Mouse (Mus musculus) R1 (cell line): ENCODE measurements around the gene H2-M10.3.
"Not testable (repeated sequence)": the region's sequence is repeated elsewhere in the genome, so short reads cannot be mapped to it uniquely, and the experiment has no call there.

Source experiments
- DNase-seq: peaks from one replicate; pipeline ENCODE4 v3.0.0-alpha.2; 2018; ENCODE audit warnings: low read depth, low spot score

Gene H2-M10.3

GRCm38 (mm10) chr17:36368317-36368716 is at the start of gene H2-M10.3:
Gene H2-M10.3 (minus strand): TSS chr17:36368417.
- DNase-seq: not testable (repeated sequence)

GRCm38 (mm10) chr17:36417416-36417815 is 49.2 kb upstream of the H2-M10.3 start:
- no peak for DNase-seq

DNA sequence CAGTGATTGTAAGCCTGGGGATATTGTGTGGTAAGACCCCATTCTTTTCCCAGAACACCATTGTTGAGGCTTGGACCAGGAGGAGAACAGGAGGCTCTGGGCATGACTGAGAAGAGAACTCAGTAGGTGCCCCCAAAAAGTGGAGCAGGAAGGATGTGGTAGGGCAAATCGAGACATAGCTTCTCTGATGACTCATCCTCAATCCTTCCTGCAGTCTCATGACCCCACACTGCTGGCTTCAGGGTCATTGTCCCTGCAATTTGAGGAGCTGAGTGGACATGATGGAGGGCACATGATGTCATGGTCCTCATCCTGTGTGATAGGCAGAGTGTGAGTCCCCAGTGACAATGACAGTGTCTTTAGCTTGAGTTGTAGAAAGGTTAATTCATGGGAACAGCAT is 47.2 kb upstream of the H2-M10.3 start:
- no peak for DNase-seq

GRCm38 (mm10) chr17:36414361-36414760 is 46.1 kb upstream of the H2-M10.3 start:
- no peak for DNase-seq

DNA sequence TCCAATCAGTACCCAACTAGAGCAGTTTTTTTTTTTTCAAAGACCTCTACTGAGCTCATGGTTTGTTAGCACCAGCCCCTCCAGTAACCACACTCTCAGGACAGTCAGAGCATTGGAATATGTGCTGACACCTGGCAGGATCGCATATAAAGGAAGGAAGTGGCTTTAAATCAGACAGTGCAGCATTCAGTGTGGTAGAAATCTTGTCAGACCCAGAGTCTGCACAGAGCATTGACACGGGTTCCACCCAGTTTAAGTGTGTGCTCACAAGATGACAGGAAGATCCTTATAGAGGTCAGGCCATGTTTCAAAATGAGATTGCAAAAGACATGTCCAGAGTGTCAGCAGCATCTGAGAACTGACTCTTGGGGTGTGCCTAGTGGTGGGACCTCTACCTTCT is 21.7 kb upstream of the H2-M10.3 start:
- no peak for DNase-seq

GRCm38 (mm10) chr17:36362404-36362803 is 5.8 kb downstream of the H2-M10.3 start:
- DNase-seq: not testable (repeated sequence)

DNA sequence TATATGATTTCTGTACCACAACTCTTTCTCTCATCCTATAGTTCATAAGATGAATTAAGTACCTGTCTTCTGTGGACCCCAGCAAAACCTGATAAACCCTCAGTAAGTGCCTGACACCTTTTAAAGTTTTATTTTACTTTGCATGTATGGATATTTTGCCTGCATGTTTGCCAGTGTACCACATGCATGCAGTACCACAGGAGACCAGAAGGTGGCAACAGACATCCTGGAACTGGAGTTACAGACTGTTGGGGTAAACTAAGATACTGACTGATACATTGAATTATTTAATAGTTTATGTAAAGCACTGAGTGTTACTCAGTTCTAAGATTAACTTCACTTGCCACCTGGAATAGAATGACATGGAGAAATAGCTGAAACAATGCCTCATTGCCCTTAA is 10.7 kb downstream of the H2-M10.3 start:
- DNase-seq: peak; percentile 32

DNA sequence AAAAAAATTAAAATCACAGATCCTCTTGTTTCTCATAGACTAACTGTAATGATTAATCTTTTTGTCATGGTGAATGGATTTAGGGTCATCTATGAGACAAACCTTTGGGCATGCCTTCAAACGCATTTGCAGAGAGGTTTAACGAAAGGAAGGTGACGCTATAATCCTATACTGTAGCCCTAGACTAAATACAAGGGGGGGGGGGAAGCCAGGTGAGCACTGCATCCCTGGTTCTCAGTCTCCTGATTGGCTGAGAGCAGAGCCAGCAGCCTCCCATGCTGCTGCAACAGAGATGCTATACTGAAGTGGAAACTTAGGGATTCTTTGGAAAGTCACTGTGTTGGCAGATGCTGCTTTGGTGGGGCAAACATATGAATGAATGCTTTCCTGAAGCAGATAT is 12.5 kb downstream of the H2-M10.3 start:
- DNase-seq: no peak

- DNase-seq: peak; percentile 29
Observed at GRCm38 (mm10) chr17:36355343-36355742, 12.9 kb downstream of the H2-M10.3 start.

DNA sequence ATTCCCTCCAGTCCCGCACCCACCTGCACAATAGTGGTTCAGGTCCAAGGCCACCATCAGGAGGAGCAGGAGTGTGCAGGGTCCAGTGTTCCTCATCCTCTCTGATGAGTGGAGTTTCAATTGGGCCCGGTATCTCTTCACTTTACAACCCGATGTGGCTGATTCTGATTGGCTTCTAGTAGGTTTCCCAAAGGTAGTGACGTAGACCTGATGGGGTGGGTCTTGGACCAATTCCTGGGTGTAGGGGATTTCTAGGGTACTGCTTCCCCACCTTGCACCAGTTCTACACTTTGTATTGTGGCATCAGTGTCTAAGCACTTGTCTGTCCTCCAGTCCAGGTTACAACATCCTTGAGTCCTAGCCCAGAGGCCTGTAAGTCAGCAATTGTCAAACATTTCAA is 42.2 kb downstream of the H2-M10.3 start, which contains the start of gene H2-M10.1:
Gene H2-M10.1 (minus strand): TSS at position 101 of the 400 bp plus-strand sequence.
- no peak for DNase-seq

- no peak for DNase-seq
Observed at GRCm38 (mm10) chr17:36315689-36316253, 52.4 kb downstream of the H2-M10.3 start.

DNA sequence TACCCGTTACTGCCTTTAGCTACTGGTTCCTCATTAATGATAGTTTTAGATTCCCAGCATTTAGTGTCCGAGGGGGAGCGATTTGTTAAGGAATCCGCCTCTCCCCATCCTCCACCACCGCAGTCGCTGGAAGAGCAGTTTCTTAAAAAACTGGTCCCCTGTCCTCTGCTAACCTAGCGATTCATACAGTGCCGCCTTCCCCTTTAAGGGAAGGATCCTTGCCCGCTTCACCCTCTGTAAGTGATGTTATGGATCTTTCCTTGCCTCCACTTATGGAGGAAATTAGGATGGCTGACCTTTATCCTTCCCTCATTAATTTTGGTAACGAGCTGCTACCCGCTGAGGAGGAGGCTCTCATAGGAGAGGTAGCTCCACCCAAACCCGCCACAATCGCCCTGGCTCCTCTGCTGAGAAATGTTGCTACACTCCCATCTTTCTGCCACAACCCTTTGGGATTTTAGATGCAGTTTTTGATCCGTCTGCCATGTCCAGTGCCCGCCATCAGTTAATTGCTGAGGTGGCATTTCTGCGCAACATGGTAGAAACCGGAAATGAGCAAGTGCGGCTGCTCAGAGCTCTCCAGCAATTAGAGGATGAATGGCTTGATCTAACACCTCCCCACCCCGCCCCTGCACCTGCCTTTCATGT is 53.1 kb downstream of the H2-M10.3 start:
- DNase-seq: peak; percentile 40
